Mouse (Mus musculus) frontal cortex, postnatal 10 days (tissue): ENCODE results near the gene Cnn1.

Experiments used
- DNase-seq, 2 experiments: peaks; one replicate each; pipeline ENCODE4 v3.0.0; 2022; ENCODE audit warnings: low spot score in 2 of 2, mixed read lengths in 1 of 2

The Cnn1 gene

DNA sequence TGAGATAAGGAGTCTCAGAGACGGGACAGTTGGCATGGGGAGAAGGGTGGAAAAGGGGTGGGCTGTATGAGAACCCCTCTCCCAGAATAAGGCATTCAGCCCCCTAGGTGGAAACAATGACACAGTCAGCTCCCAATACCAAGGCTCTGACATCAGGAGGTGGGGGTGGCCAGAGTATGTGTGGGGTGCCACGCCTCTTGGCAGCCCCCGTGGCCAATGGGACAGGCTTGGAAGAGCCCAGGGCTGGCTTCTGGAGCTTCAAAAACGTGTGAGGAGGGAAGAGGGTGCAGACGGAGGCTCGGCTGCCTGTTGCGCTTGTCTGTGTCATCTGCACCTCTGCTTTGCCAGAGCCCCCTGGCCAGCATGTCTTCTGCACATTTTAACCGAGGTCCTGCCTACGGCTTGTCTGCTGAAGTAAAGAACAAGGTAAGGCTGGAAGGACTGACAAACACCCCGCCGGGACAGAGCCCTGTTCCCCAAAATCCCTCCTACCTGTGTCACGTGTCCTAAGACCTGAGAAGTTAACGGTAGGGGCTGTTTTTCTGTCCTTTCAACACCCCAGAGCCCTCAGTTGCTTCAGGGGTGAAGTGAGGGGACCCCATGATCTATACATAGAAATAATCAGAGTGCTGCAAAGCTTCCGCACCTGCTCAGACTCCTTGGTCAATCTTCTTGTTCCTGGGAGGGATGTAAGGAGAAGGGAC lies at the start of gene Cnn1:
Cnn1 (plus strand) TSS at position 224 of the 704 bp plus-strand sequence.
- no peak for DNase-seq

- DNase-seq, result no peak
Observed at GRCm38 (mm10) chr9:22049315-22049714, 49.7 kb upstream of the Cnn1 start.

GRCm38 (mm10) chr9:22049721-22050270 lies 49.2 kb upstream of the Cnn1 start:
- no peak for DNase-seq

GRCm38 (mm10) chr9:22050351-22050889 lies 48.6 kb upstream of the Cnn1 start:
- peak; percentile 68 to 69 for DNase-seq

DNA sequence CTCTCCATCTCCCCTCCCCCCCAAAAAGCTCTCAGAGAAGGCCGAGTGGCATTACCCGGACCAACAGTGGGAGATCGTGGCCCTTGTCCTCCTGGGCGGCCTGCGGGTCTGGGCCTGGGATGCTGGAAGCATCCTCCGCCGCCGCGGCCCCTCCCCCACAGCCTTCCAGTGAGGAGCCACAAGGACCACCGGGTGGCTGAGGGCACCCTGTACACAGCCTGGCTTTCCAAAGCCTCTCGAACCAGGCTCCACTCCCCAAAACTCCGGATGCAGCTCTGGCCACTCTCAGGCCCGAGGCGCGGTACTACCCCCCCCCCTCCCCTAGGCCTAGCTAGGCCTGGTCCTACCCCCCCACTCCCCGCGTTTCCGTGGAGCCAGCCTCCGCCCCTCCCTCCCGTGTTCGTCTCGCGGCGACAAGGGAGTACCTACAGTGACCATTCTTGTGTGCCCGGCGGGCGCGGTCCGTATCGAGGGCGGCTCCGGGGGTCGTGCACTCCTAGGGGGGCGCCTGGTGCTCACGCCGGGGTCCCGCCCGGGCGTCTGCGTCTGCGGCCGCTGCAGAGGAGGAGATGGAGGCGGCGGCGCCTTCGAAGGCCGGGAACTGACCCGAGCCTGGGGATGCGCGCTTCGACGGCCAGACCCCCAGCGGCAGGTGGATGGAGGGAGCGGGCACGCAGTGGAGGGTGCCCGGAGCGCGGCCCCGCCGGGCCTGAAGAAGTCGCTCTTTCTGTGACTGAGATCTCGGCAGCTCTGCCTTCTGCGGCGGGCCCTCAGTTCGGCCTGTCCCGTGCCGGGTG lies 47.7 kb upstream of the Cnn1 start:
- DNase-seq, result peak; percentile 55 to 62

- peak; percentile 66 to 84 for DNase-seq
Observed at GRCm38 (mm10) chr9:22051958-22052254, 47.1 kb upstream of the Cnn1 start, which contains the start of gene Elavl3. Gene Elavl3, minus strand, starts transcription at chr9:22052023.

DNA sequence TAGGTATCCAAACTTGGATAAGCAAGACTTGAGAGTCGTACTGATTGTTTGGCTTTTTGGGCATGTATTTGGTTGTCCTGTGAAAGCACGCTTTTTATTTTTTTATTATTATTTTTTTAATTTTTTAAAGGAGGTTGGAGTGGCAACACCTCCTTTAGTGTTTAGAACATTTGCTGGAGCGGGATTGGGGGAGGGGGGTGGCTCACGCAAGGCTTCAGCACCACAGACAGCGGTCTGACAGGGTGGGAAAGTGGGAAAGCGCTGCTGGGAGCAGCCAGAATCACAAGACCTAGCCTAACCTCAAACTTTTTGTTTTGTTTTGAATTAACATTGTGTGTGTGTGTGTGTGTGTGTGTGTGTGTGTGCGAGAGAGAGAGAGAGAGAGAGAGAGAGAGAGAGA lies 45.4 kb upstream of the Cnn1 start:
- DNase-seq, result no peak

- DNase-seq, result peak; percentile 76 to 79
Observed at GRCm38 (mm10) chr9:22054411-22055076, 44.5 kb upstream of the Cnn1 start.

DNA sequence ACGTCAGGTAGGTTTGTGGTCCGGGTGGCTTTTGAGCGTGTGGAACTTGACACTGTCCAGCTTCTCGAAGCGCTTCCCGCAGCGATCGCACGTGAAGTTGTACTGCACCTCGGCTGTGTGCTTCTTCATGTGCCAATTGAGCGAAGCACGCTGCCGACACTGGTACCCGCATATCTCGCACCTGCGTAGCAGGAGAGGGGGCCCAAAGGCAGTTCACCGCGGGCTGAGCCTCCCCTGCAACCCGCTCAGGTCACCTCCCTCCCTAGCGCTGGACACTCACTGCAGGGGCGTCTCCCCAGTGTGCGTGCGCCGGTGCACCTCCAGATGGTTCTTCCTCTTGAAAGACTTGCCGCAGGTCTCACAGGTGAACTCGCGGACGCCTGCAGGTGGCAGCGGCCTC lies 43.3 kb upstream of the Cnn1 start:
- DNase-seq, result peak in 1 of 2 experiments; percentile 36

DNA sequence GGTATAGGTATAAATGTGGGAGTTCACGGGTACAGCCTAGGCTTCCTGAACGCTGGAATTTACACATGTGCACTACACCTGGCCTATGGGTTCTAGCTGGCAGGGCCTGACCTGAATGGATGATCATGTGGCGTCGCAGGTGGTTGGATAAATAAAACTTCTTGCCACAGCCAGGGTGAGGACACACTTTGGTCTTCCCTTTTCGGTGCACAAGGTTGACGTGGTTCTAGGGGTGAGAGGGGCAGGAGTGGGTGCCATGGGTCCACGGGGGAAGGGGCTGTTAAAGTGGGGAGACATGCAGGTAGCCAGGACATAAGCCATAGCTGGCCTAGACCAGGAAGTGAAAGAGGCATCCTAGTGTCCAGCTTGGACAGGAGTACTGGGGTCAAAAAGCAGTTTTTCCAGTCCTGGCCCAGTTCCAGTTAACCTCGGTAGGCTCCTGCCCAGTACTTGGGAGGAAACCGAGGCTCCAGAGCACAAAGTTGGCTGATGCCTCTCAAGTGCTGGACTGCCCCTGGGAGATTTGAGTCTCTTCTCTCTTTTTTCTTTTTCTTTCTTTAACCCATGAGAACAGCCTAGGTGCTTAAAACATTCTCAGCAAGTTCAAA lies 42.6 kb upstream of the Cnn1 start:
- no peak for DNase-seq

DNA sequence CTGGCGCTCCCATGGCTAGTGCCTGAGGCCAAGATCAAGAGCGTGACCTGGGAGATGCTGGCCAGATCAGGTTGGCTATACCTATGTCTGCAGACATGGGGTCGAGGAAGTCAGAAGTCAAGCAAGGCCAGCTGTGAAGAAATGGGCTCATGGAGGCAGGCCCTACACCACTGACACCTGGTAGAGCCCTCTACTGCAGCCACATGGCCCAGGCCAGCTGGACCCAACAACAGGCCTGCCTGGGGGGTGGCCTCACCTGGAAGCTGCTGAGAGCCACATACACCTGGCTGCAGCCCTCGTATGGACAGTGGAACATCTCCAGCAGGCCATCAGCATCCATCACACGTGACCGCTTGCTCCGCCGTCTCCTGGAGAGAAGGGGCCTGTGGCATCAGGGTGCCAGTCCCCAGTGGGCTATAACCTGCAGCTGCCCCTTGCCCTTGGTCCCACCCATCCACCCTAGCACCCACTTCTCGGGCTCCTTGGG lies 41.9 kb upstream of the Cnn1 start:
- DNase-seq, result peak in 1 of 2 experiments; percentile 37

DNA sequence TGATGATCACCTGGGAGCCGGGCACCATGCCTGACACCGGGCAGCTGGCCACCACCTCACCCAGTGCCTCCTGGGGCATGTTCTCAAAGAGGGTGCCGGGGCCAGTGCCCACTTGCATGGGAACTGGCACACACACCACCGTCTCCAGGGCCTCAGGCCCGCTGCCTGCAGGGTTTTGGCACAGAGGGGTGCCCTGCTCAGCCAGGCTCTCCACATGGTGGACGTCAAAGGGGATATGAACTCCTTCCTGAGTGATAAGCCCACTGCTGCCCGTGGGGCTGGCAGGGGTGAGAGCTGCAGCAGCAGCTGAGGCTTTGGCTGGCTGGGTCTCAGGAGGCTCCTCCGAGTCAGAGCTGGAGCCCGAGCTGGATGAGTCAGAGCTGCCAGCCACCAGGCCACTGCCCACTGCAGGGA lies 41.0 kb upstream of the Cnn1 start:
- peak in 1 of 2 experiments; percentile 46 for DNase-seq

DNA sequence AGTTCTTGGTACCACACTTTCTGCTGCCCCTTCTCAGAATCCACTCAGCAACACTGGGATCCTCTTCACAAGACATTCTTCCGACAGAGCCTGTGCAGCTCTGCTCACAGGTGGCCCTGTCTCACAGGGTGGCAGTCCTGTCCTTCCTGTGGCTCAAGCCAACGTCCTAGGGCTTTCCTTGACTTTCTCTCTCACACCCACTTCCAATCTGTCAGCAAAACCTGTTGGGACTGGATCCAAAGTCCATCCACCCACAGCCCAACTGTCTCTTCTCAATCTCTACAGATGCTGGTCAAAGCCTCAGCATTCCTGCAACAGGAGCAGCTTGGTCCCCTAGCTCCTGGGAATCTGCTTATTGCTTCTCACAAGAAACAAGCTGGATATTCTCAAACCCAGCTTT lies 37.7 kb upstream of the Cnn1 start:
- DNase-seq, result no peak

GRCm38 (mm10) chr9:22064341-22064740 lies 34.7 kb upstream of the Cnn1 start:
- no peak for DNase-seq

GRCm38 (mm10) chr9:22065642-22066041 lies 33.4 kb upstream of the Cnn1 start:
- DNase-seq, result no peak

DNA sequence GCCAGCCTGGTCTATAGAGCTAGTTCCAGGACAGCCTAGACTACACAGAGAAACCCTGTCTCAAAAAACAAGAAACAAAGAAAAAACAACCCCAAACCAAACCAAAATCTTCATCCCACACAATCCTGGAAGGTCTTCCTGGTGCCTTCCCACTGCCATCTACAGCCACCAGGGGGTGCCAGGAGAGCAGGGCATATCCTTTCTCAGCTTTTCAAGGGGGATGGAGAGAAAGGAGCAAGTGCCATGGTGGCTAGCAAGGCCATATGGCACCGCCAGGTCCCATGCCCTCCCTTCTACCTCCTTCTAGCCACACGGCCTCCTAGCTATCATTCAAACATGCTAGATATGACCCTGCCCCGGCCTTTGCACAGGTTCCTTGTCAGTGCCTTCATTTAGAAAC lies 32.6 kb upstream of the Cnn1 start:
- DNase-seq, result peak in 1 of 2 experiments; percentile 36

GRCm38 (mm10) chr9:22067195-22067594 lies 31.8 kb upstream of the Cnn1 start:
- no peak for DNase-seq

DNA sequence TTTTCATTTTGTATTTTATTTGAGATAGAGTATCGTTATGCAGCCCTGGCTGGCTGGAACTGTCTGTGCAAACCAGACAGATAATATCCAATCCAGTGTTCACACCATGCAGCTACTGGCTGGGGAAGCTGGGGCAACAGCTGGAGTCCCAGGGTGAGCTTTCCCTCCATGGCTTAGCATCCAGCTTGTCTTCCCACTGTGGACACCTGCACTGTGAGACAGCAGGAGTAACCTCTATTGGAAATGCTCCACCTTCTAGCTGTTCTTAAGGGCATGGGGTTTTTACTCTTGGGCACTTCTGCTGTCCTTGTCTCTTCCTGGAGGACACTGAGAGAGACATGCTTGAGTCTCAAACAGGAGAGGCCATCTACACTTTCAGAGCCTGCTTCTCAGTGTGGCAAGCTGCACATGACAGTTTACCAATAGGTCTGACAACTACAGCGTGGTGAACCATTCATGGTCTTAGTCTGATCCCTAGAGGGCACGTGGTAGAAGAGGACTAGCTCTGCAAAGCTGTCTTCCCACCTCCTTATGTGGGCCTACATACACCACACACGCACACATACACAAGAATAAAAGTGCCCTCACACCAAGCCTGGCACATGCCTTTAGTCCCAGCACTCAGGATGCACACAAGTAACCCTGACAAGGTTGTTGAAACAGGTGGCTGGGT lies 29.0 kb upstream of the Cnn1 start:
- DNase-seq, result no peak

DNA sequence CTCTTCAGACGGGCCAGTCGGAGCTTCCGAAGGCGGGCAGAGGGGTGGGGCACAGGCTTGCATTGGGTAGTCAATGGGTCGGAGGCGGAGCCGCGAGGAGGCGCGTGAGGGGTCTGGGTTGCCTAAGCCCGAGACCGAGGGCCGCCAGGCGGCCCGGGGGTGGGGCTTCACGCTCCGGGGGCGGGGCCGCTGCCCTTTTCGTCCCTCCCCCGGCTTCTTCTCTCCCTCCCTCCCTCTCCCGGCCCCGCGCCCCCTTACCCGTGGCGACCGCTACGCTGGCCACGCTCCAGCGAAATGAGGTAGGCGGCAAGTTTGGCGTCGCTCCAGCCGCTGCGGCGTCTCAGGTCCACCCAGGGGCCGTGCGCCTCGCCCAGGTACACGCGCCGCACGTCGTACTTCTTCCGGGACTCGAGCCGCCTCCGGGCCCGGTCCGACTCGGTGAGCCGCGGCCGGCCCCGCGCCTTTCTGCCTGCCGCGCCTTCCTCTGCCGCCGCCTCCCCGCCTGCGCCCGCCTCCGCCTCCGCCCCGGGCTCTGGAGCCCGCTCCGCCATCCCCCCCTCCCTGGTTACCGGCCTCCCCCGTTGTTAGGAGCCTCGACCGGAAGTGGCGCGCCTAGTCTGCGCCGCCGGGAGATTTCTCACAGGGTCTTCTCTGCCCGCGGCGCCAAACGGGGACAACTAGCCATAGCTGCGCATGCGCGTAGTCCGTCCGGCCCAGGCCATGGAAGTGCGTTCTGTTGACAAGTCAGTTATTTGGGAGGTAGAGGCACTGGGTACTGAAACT lies 28.0 kb upstream of the Cnn1 start, which contains the start of the genes Gm49318 and Zfp653:
Gm49318 (minus strand) TSS at position 469 of the 783 bp plus-strand sequence.
Zfp653 (minus strand) TSS at position 586 of the 783 bp plus-strand sequence.
- peak; percentile 95 to 97 for DNase-seq

DNA sequence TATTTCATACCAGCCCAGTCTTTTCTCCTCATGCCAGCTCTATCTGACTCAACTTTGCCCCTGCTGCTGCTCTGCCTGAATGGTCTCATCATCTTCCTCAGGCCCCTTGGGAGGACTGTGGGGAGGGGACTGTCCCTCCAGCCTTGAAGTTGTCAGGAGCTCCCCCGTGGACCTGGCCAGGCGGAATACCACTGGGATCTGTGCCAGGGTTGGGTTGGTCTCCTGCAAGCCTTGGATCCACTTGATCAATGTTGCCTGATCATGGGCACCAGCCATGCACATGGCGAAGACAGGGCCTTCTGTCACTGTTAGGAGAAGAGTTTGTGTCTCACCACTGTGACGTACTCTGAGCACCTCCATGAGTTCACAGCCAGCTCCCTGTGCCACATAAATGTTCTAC lies 26.7 kb upstream of the Cnn1 start:
- peak in 1 of 2 experiments; percentile 24 for DNase-seq
